Mouse (Mus musculus): ENCODE results near the gene Agxt.

Gene Agxt

GRCm38 (mm10) chr1:93135036-93135526 lies at the start of gene Agxt:
Gene Agxt (plus strand): TSS chr1:93135240.
- DNase-seq (ENCODE audit: low read depth, low spot score) = no peak

- DNase-seq (ENCODE audit: low read depth, low spot score) = no peak
These were observed 42.5 kb upstream of the Agxt start for GRCm38 (mm10) chr1:93092582-93092981.

- no peak for DNase-seq (ENCODE audit: low read depth, low spot score)
These were observed 36.1 kb upstream of the Agxt start for GRCm38 (mm10) chr1:93098956-93099355.

GRCm38 (mm10) chr1:93100243-93100575 lies 34.8 kb upstream of the Agxt start:
- peak; percentile 53 for DNase-seq (ENCODE audit: low read depth, low spot score)

- no peak for DNase-seq (ENCODE audit: low read depth, low spot score)
These were observed 34.2 kb upstream of the Agxt start for GRCm38 (mm10) chr1:93100576-93101491.

GRCm38 (mm10) chr1:93101571-93102061 lies 33.4 kb upstream of the Agxt start, which contains the start of gene Kif1a:
Gene Kif1a (minus strand): TSS chr1:93101951.
- DNase-seq (ENCODE audit: low read depth, low spot score) = peak; percentile 72

GRCm38 (mm10) chr1:93102700-93103099 lies 32.3 kb upstream of the Agxt start:
- no peak for DNase-seq (ENCODE audit: low read depth, low spot score)

GRCm38 (mm10) chr1:93114713-93115463 lies 20.2 kb upstream of the Agxt start:
- peak; percentile 82 for DNase-seq (ENCODE audit: low read depth, low spot score)

GRCm38 (mm10) chr1:93115471-93115870 lies 19.6 kb upstream of the Agxt start:
- no peak for DNase-seq (ENCODE audit: low read depth, low spot score)

- no peak for DNase-seq (ENCODE audit: low read depth, low spot score)
These were observed 16.2 kb upstream of the Agxt start for GRCm38 (mm10) chr1:93118816-93119215.

- no peak for DNase-seq (ENCODE audit: low read depth, low spot score)
These were observed 11.7 kb upstream of the Agxt start for GRCm38 (mm10) chr1:93123179-93123854.

- DNase-seq (ENCODE audit: low read depth, low spot score) = no peak
These were observed 11.0 kb upstream of the Agxt start for GRCm38 (mm10) chr1:93124066-93124465.

- DNase-seq (ENCODE audit: low read depth, low spot score) = no peak
These were observed 9.8 kb upstream of the Agxt start for GRCm38 (mm10) chr1:93125256-93125655.

GRCm38 (mm10) chr1:93128209-93128608 lies 6.8 kb upstream of the Agxt start:
- no peak for DNase-seq (ENCODE audit: low read depth, low spot score)

GRCm38 (mm10) chr1:93128710-93129349 lies 6.2 kb upstream of the Agxt start:
- peak; percentile 85 for DNase-seq (ENCODE audit: low read depth, low spot score)

- no peak for DNase-seq (ENCODE audit: low read depth, low spot score)
These were observed 4.6 kb upstream of the Agxt start for GRCm38 (mm10) chr1:93130242-93130983.

- DNase-seq (ENCODE audit: low read depth, low spot score) = no peak
These were observed 2.4 kb upstream of the Agxt start for GRCm38 (mm10) chr1:93132676-93133075.

GRCm38 (mm10) chr1:93138534-93138933 lies 3.5 kb downstream of the Agxt start:
- DNase-seq (ENCODE audit: low read depth, low spot score) = no peak

GRCm38 (mm10) chr1:93139713-93140112 lies 4.7 kb downstream of the Agxt start:
- DNase-seq (ENCODE audit: low read depth, low spot score) = no peak

- no peak for DNase-seq (ENCODE audit: low read depth, low spot score)
These were observed 7.8 kb downstream of the Agxt start for GRCm38 (mm10) chr1:93142871-93143270.

- no peak for DNase-seq (ENCODE audit: low read depth, low spot score)
These were observed 9.1 kb downstream of the Agxt start for GRCm38 (mm10) chr1:93144176-93144575.
